Mouse (Mus musculus) mouse trophoblast stem cell (cell line): ENCODE measurements around the gene Gal3st4.

Source experiments
- in situ Hi-C, 2 experiments: fragments of 300-500 bp; cut with MseI, MboI; formaldehyde crosslinking; loops; 2 replicates in 1 of 2; 3 replicates in 1 of 2; pipeline ENCODE4 v1.15.1; 2025

Gene Gal3st4

GRCm38 (mm10) chr5:138272409-138272923 lies at the start of gene Gal3st4:
TSS of gene Gal3st4 (minus strand) at chr5:138272840.
- in situ Hi-C loops: no loop called here

GRCm38 (mm10) chr5:138312795-138313194 lies 40.2 kb upstream of the Gal3st4 start:
- in situ Hi-C loops: no loop called here

GRCm38 (mm10) chr5:138299613-138300012 lies 27.0 kb upstream of the Gal3st4 start:
- in situ Hi-C loops: no loop called here

- in situ Hi-C loops: no loop called here
Measured at GRCm38 (mm10) chr5:138294158-138294557, 21.5 kb upstream of the Gal3st4 start.

GRCm38 (mm10) chr5:138291638-138292037 lies 19.0 kb upstream of the Gal3st4 start:
- in situ Hi-C loops: no loop called here

- in situ Hi-C loops: loop anchor here in 1 of 2 experiments (10.0 kb wide), 1 partner anchor 167 kb away; no protein-coding TSS in a partner anchor
Measured at GRCm38 (mm10) chr5:138287861-138288260, 15.2 kb upstream of the Gal3st4 start.

- in situ Hi-C loops: loop anchor here in 1 of 2 experiments (10.0 kb wide), 1 partner anchor 171 kb away; no protein-coding TSS in a partner anchor
Measured at GRCm38 (mm10) chr5:138283540-138283939, 10.9 kb upstream of the Gal3st4 start.

GRCm38 (mm10) chr5:138281798-138282197 lies 9.2 kb upstream of the Gal3st4 start:
- in situ Hi-C loops: loop anchor here in 1 of 2 experiments (10.0 kb wide), 1 partner anchor 173 kb away; no protein-coding TSS in a partner anchor

- in situ Hi-C loops: loop anchor here in 1 of 2 experiments (10.0 kb wide), 1 partner anchor 174 kb away; no protein-coding TSS in a partner anchor
Measured at GRCm38 (mm10) chr5:138280829-138281228, 8.2 kb upstream of the Gal3st4 start.

GRCm38 (mm10) chr5:138280425-138280768 lies 7.8 kb upstream of the Gal3st4 start:
- in situ Hi-C loops: loop anchor here in 1 of 2 experiments (10.0 kb wide), 1 partner anchor 174 kb away; no protein-coding TSS in a partner anchor

- in situ Hi-C loops: loop anchor here in 1 of 2 experiments (10.0 kb wide), 1 partner anchor 175 kb away; no protein-coding TSS in a partner anchor
Measured at GRCm38 (mm10) chr5:138279585-138280424, 7.2 kb upstream of the Gal3st4 start, which contains the start of the genes Gm43720, Gpc2 and Stag3. TSS of gene Gm43720 (minus strand) at chr5:138279958. TSS of gene Gpc2 (minus strand) at chr5:138280005. TSS of gene Stag3 (plus strand) at chr5:138280240.

GRCm38 (mm10) chr5:138277994-138278393 lies 5.4 kb upstream of the Gal3st4 start:
- in situ Hi-C loops: no loop called here

GRCm38 (mm10) chr5:138275216-138276050 lies 2.8 kb upstream of the Gal3st4 start:
- in situ Hi-C loops: no loop called here

- in situ Hi-C loops: no loop called here
Measured at GRCm38 (mm10) chr5:138274186-138274585, 1.5 kb upstream of the Gal3st4 start.

GRCm38 (mm10) chr5:138271232-138271631 lies 1.4 kb downstream of the Gal3st4 start:
- in situ Hi-C loops: no loop called here

GRCm38 (mm10) chr5:138268980-138269379 lies 3.7 kb downstream of the Gal3st4 start:
- in situ Hi-C loops: no loop called here

GRCm38 (mm10) chr5:138267114-138267513 lies 5.5 kb downstream of the Gal3st4 start:
- in situ Hi-C loops: no loop called here

- in situ Hi-C loops: no loop called here
Measured at GRCm38 (mm10) chr5:138265712-138266111, 6.9 kb downstream of the Gal3st4 start.

GRCm38 (mm10) chr5:138264207-138264578 lies 8.4 kb downstream of the Gal3st4 start:
- in situ Hi-C loops: no loop called here

GRCm38 (mm10) chr5:138263260-138264206 lies 9.1 kb downstream of the Gal3st4 start, which contains the start of gene BC037034:
TSS of gene BC037034 (minus strand) at chr5:138264033.
- in situ Hi-C loops: no loop called here
